Mouse (Mus musculus) limb, embryonic 11.5 days (tissue): Measurements from ENCODE around the gene Shank2. TPM values are rescaled to one million over a fixed set of nuclear protein-coding genes. Genes with fewer than 3 reads are reported as not detected.

Source experiments
- ATAC-seq: fragments of 200-750 bp; cut with Nextera tagmentation; 2 replicates; pipeline ENCODE4 v1.8.0; 2017; ENCODE audit warnings: low read depth; ENCODE audit not compliant: insufficient number of reproducible peaks, low FRiP score, low TSS enrichment
- DNase-seq: peaks from one replicate; pipeline ENCODE4 v3.0.0-alpha.2; 2015; ENCODE audit warnings: low spot score
- H3K27ac ChIP-seq: fragments of 300-500 bp; sonication (generic); replicated peaks from 2 replicates; pipeline ENCODE4 v1.5.1; 2014; ENCODE audit warnings: low read depth, mild to moderate bottlenecking, low read length
- H3K27me3 ChIP-seq: fragments of 300-500 bp; sonication (generic); 2 replicates; pipeline ENCODE4 v1.6.1; 2014; ENCODE audit warnings: mild to moderate bottlenecking, low read length, mixed read lengths; ENCODE audit not compliant: control insufficient read depth, insufficient read depth
- H3K36me3 ChIP-seq: fragments of 300-500 bp; sonication (generic); 2 replicates; pipeline ENCODE4 v1.6.1; 2014; ENCODE audit warnings: mild to moderate bottlenecking, low read length, moderate library complexity, mixed read lengths; ENCODE audit not compliant: control insufficient read depth, insufficient read depth
- H3K4me1 ChIP-seq: fragments of 300-500 bp; sonication (generic); 2 replicates; pipeline ENCODE4 v1.6.1; 2014; ENCODE audit warnings: low read length, mixed read lengths; ENCODE audit not compliant: control insufficient read depth, insufficient read depth
- H3K4me2 ChIP-seq: fragments of 300-500 bp; sonication (generic); 2 replicates; pipeline ENCODE4 v1.6.1; 2014; ENCODE audit warnings: low read depth, mild to moderate bottlenecking, moderate library complexity; ENCODE audit not compliant: severe bottlenecking
- H3K4me3 ChIP-seq: fragments of 300-500 bp; sonication (generic); 2 replicates; pipeline ENCODE4 v1.5.1; 2014; ENCODE audit warnings: low read depth, low read length
- H3K9ac ChIP-seq: fragments of 300-500 bp; sonication (generic); 2 replicates; pipeline ENCODE4 v1.6.1; 2014; ENCODE audit warnings: mild to moderate bottlenecking, low read length
- H3K9me3 ChIP-seq: fragments of 300-500 bp; sonication (generic); 2 replicates; pipeline ENCODE4 v1.6.1; 2016; ENCODE audit warnings: low read length; ENCODE audit not compliant: control insufficient read depth
- WGBS: fragments of 180-500 bp; shearing (Covaris S2); extraction: QIAGEN DNeasy Blood & Tissue Kit; methylation state at CpG from one replicate; pipeline ENCODE4 v1.1.7; 2014; 5-methylcytosine and 5-hydroxymethylcytosine counted together
- polyA plus RNA-seq: library from polyadenylated mRNA; unstranded; fragments of >200 nt; fragmentation: Nextera tagmentation; extraction: Ambion mirVana; gene quantifications from 2 replicates; pipeline ENCODE4 v1.2.1, GENCODE M21; 2014

The Shank2 gene
- polyA plus RNA-seq, 1 experiment from 2014 or later, result 0.68 TPM

DNA sequence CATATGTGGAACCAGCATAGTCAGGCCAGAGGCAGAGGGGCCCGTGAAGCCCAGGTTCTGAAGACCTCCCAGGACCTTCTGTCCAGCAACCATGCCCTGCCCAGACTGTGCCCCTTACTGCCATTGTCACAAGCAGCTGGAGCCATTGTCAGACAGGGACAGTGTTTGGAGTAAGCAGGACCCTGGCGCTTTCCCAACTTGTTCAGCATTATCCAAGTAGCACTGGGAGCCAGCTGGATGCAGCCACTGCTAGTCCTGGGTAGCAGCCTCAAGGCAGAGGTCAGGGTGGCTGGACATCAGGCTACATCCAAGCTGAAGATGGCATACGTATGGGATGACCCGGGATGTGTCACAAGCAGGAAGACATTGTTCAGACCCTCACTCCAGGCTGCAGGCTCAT is 187.7 kb downstream of the Shank2 start:
- Histone ChIP-seq H3K9ac (no peak overlapping the region), H3K27ac (no peak overlapping the region), H3K4me2 (no peak overlapping the region), H3K36me3 (no peaks in the 10 kb centered on the region), H3K9me3 (no peaks in the 10 kb centered on the region), H3K4me3 (no peak overlapping the region), H3K4me1 (no peaks in the 10 kb centered on the region), H3K27me3 (no peaks in the 10 kb centered on the region)
- WGBS, result 83% methylated on average over 4 of the region's 4 CpGs
- no peak for ATAC-seq
- no peak for DNase-seq

DNA sequence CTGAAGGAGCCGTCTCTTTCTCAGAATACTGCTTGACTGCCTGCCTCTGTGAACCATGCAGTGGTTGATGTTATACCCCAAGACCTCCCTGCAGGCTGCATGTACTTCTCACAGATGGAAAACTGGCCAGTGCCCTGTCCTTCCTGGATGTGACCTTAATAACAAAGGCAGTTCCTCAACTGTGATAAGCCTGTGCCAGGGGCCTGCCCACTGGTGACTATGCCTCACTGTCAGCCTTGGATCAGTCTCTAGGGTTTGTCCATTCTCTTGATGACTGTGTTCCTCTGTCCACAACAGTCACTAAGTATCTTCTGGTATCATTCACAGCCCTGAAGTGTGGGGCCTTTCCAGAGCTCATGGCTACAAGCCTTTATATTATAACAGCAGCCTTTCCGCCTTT is 196.8 kb downstream of the Shank2 start:
- Histone ChIP-seq H3K27me3 (no peaks in the 10 kb centered on the region), H3K9me3 (no peaks in the 10 kb centered on the region), H3K9ac (no peak overlapping the region), H3K4me1 (no peaks in the 10 kb centered on the region), H3K27ac (no peak overlapping the region), H3K4me2 (no peak overlapping the region), H3K4me3 (no peak overlapping the region), H3K36me3 (no peaks in the 10 kb centered on the region)
- no peak for DNase-seq
- no peak for ATAC-seq
- WGBS, result 85% methylated on average over 2 of the region's 2 CpGs

DNA sequence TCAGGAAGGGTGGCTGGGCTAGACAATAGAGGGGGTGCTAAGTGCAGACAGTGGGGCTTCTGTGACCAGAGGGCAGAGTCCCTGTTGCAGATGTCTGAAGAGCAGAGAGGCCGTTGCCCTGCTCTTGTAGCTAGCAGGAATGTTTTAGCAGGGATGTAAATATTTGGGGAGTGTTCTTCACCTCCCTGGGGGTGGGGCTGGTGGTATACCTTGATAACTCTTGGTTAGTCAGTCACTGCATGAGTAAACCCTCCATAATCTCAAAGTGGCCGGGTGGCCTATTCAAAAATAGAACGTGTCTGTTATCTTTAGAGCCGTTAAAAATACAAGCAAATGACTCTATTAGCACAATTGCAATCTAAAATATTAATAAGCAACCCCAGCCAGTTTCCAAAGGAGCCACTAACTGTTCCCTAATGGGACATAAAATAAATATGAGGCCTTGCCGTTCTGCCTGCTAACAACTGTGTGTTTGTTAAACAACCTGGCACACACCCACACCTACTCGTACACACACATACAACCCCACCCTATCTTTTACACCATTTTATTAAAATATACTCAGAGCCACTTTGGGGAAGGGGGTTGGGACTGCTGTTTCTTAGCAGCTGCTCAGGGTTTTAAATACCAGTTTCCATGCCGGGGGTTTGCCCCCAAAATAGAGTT is 200.4 kb downstream of the Shank2 start:
- 73% methylated on average over 7 of the region's 7 CpGs for WGBS
- ATAC-seq (no peak), DNase-seq (no peak)
- Histone ChIP-seq H3K9ac (no peak overlapping the region), H3K36me3 (no peaks in the 10 kb centered on the region), H3K4me3 (no peak overlapping the region), H3K27ac (no peak overlapping the region), H3K9me3 (no peaks in the 10 kb centered on the region), H3K4me2 (no peak overlapping the region), H3K27me3 (no peaks in the 10 kb centered on the region), H3K4me1 (no peaks in the 10 kb centered on the region)

DNA sequence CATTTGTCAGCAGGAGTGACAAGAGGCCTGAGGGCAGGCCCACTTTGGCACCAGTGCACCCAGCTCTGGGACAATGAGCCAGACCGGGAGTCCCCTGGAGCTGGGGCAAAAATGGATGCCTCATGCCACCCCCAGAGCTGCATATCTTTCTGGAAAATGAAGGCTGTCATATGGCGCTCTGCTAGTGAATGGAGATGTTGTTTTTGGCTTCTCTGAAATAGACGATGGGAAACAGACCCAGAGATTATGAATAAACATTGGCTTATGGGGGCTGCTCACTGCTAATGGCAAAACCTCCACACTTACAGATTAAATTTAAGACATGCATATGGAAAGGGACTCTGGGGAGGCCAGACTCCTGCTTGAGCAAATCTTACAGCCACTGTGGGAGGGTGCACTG is 202.6 kb downstream of the Shank2 start:
- Histone ChIP-seq H3K9ac (no peak overlapping the region), H3K36me3 (no peaks in the 10 kb centered on the region), H3K27ac (no peak overlapping the region), H3K4me2 (no peak overlapping the region), H3K27me3 (no peaks in the 10 kb centered on the region), H3K4me1 (no peaks in the 10 kb centered on the region), H3K9me3 (no peaks in the 10 kb centered on the region), H3K4me3 (no peak overlapping the region)
- no peak for ATAC-seq
- 73% methylated on average over 3 of the region's 3 CpGs for WGBS
- no peak for DNase-seq

DNA sequence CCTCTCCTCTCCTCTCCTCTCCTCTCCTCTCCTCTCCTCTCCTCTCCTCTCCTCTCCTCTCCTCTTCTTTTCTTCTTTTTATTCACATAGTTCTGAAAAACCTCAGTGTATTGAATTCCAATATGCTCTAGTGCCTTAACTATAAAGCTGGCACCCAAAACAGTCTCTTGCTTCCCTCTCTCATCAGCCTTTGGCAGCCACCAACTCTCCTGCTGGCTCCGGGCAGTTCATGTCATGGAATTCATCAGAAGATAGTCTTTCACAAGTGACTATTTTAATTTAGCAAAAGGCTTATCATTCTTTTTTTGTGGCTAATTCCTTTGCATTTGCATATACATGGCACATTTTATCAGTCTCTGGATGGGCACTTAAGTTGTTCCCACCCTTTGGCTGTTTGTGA is 203.4 kb downstream of the Shank2 start:
- 76% methylated on average over 1 of the region's 1 CpGs for WGBS
- Histone ChIP-seq H3K36me3 (no peaks in the 10 kb centered on the region), H3K4me3 (no peak overlapping the region), H3K4me1 (no peaks in the 10 kb centered on the region), H3K9ac (no peak overlapping the region), H3K27me3 (no peaks in the 10 kb centered on the region), H3K27ac (no peak overlapping the region), H3K9me3 (no peaks in the 10 kb centered on the region), H3K4me2 (no peak overlapping the region)
- ATAC-seq (no peak), DNase-seq (no peak)

DNA sequence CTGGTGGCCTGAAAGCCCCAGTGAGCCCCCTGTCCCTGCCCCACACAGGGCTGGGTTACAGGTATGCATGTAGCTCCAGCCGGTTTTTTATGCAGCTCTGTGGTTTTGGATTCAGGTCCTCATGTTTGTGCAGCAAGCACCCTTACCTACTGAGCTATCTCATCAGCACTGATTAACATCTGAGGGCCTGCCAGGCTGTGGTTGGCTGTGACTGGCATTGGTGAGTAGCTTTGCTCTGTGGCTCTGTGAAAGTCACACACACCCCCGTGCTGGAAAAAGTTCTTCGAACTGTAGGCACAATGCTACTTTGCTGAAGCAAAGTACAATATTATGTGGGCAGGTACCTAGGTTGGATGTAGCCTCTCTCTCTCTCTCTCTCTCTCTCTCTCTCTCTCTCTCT is 204.1 kb downstream of the Shank2 start:
- ATAC-seq (no peak), DNase-seq (no peak)
- Histone ChIP-seq H3K27me3 (no peaks in the 10 kb centered on the region), H3K9me3 (no peaks in the 10 kb centered on the region), H3K4me2 (no peak overlapping the region), H3K27ac (no peak overlapping the region), H3K4me3 (no peak overlapping the region), H3K36me3 (no peaks in the 10 kb centered on the region), H3K9ac (no peak overlapping the region), H3K4me1 (no peaks in the 10 kb centered on the region)
- WGBS, result 86% methylated on average over 3 of the region's 3 CpGs

DNA sequence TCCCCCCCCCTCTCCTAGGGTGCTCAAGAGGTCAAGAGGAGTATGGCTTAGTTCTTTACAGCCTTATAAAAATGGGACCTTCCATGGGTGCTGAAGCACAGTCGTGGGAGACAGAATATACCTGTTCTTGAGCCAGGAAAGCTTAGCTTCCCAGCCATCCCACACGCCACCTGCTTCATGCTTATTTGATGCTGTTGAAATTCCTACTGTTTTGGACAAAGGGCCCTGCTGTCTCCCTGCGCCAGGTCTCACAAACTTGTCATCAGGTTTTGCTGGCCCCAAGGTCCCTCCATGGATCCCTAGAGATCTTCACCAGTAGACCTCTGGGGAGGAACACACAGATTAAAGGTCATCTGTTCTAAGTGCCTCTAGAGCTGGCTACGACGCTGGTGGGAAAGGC is 204.5 kb downstream of the Shank2 start:
- Histone ChIP-seq H3K4me1 (no peaks in the 10 kb centered on the region), H3K4me2 (no peak overlapping the region), H3K27ac (no peak overlapping the region), H3K4me3 (no peak overlapping the region), H3K9ac (no peak overlapping the region), H3K27me3 (no peaks in the 10 kb centered on the region), H3K36me3 (no peaks in the 10 kb centered on the region), H3K9me3 (no peaks in the 10 kb centered on the region)
- WGBS, result 79% methylated on average over 5 of the region's 5 CpGs
- DNase-seq (no peak), ATAC-seq (no peak)

DNA sequence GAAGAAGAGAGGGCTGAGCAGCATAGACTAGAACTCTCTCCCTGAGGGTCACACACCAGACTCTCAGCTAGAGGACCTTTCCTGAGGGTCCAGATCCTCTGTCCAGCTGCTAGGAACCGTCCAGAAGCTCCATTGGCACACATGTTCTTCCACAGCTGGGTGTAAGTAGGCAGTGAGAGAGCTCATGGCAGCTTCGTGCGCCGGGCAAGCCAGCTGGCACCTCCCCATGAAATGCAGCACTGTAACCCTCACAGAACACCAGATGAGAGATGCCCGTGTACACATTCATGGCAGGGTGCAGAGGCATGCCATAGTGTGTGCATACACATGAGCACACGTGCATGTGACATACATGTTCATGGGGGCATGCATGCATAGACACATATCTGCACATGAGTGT is 205.4 kb downstream of the Shank2 start:
- ATAC-seq (no peak), DNase-seq (no peak)
- no peaks in the 10 kb centered on the region for H3K9me3 ChIP-seq
- H3K27me3 ChIP-seq, result no peaks in the 10 kb centered on the region
- H3K4me2 ChIP-seq, result no peak overlapping the region
- no peak overlapping the region for H3K27ac ChIP-seq
- H3K4me3 ChIP-seq, result no peak overlapping the region
- no peak overlapping the region for H3K9ac ChIP-seq
- H3K36me3 ChIP-seq, result no peaks in the 10 kb centered on the region
- no peaks in the 10 kb centered on the region for H3K4me1 ChIP-seq
- 90% methylated on average over 6 of the region's 6 CpGs for WGBS

DNA sequence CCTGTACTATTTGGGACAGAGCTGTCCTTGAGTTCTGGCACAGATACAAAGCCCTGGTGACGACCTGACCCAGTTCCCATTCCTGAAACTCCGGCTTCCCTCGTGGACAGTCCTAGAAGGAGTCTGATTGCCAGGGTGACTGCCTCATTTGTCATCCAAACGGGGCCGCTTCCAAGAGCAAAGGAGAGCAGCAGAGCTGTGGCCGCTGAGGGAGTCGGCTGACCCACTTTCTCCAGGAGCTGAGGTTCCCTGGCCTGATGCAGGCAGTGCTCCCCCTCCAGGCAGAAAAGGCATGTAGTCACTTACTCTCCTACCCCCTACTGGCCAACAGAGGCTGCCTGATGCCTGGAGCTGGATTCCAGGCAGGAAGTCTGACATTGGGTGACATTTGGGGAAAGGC is 206.1 kb downstream of the Shank2 start:
- H3K9ac ChIP-seq, result no peak overlapping the region
- no peaks in the 10 kb centered on the region for H3K27me3 ChIP-seq
- DNase-seq, result peak; percentile 54
- WGBS, result 19% methylated on average over 7 of the region's 7 CpGs
- H3K4me1 ChIP-seq, result no peaks in the 10 kb centered on the region
- H3K9me3 ChIP-seq, result no peaks in the 10 kb centered on the region
- H3K27ac ChIP-seq, result no peak overlapping the region
- H3K4me2 ChIP-seq, result no peak overlapping the region
- no peak for ATAC-seq
- H3K4me3 ChIP-seq, result no peak overlapping the region
- H3K36me3 ChIP-seq, result no peaks in the 10 kb centered on the region
